Mouse (Mus musculus) cortical plate, adult 2 months (tissue): ENCODE results near the gene Cyp1a1.

Experiments
- CTCF ChIP-seq: fragments of 200-500 bp; IDR thresholded peaks from 2 replicates; pipeline ENCODE4 v1.5.1; 2011; ENCODE audit warnings: mild to moderate bottlenecking, control low read depth, low read length; ENCODE audit not compliant: insufficient read depth; ENCODE audit errors: extremely low read depth
- POLR2A ChIP-seq: fragments of 200-500 bp; IDR thresholded peaks from 2 replicates; pipeline ENCODE4 v1.6.1; 2011; ENCODE audit warnings: mild to moderate bottlenecking, low read length, control low read depth; ENCODE audit not compliant: insufficient read depth; ENCODE audit errors: extremely low read depth

DNA sequence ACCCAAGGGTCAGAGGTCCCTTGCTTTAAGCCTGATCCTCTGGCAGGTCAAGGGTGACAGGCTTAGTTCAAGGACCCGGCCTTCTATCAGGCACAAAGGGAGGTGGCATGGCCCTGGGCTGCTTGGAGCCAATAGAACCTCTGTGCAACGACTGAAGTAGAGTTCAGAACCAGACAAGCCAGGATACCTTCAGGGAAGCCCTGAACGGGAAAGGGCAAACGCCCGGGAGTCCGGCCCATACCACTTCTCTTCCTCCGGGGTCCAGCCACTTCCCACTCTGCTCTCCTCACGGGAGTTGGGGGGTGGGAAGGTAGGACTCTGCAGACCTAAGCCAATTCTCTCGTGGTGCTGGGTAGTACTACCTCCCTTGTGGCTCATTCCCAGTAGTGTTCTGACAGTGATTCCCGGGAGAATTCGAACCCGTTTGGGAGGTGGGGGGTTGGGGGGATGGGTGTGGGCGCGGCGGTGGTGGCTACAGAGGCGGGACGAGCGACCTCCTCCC is 43.2 kb upstream of the Cyp1a1 start:
- TF ChIP-seq POLR2A: no peak
- TF ChIP-seq CTCF: no peak
